Mouse (Mus musculus) urinary bladder, postnatal 4 days (tissue): ENCODE results near the gene Pbx3.

Experiments used
- DNase-seq, 2 experiments: peaks; one replicate each; pipeline ENCODE4 v3.0.0; 2021 to 2022; ENCODE audit warnings: low spot score in 2 of 2

Gene Pbx3

GRCm38 (mm10) chr2:34225470-34225869 is 147.5 kb downstream of the Pbx3 start:
- DNase-seq: no peak

GRCm38 (mm10) chr2:34221477-34221876 is 151.5 kb downstream of the Pbx3 start:
- no peak for DNase-seq

- no peak for DNase-seq
Observed at GRCm38 (mm10) chr2:34219150-34219549, 153.8 kb downstream of the Pbx3 start.

GRCm38 (mm10) chr2:34217596-34217995 is 155.3 kb downstream of the Pbx3 start:
- DNase-seq: no peak

- DNase-seq: no peak
Observed at GRCm38 (mm10) chr2:34215496-34215895, 157.4 kb downstream of the Pbx3 start.

- no peak for DNase-seq
Observed at GRCm38 (mm10) chr2:34212418-34212817, 160.5 kb downstream of the Pbx3 start.

GRCm38 (mm10) chr2:34204797-34205196 is 168.1 kb downstream of the Pbx3 start:
- DNase-seq: no peak

GRCm38 (mm10) chr2:34204325-34204724 is 168.6 kb downstream of the Pbx3 start:
- no peak for DNase-seq

- no peak for DNase-seq
Observed at GRCm38 (mm10) chr2:34193870-34194820, 178.8 kb downstream of the Pbx3 start.

- no peak for DNase-seq
Observed at GRCm38 (mm10) chr2:34193276-34193675, 179.7 kb downstream of the Pbx3 start.

- no peak for DNase-seq
Observed at GRCm38 (mm10) chr2:34187366-34187765, 185.6 kb downstream of the Pbx3 start.

- DNase-seq: no peak
Observed at GRCm38 (mm10) chr2:34181600-34181999, 191.3 kb downstream of the Pbx3 start.

GRCm38 (mm10) chr2:34179299-34179698 is 193.6 kb downstream of the Pbx3 start:
- no peak for DNase-seq

GRCm38 (mm10) chr2:34178653-34179052 is 194.3 kb downstream of the Pbx3 start:
- no peak for DNase-seq

GRCm38 (mm10) chr2:34170424-34170823 is 202.5 kb downstream of the Pbx3 start:
- DNase-seq: no peak

GRCm38 (mm10) chr2:34169626-34170025 is 203.3 kb downstream of the Pbx3 start:
- DNase-seq: no peak

- no peak for DNase-seq
Observed at GRCm38 (mm10) chr2:34168191-34168590, 204.8 kb downstream of the Pbx3 start.

GRCm38 (mm10) chr2:34162484-34162883 is 210.5 kb downstream of the Pbx3 start:
- no peak for DNase-seq

GRCm38 (mm10) chr2:34157746-34158145 is 215.2 kb downstream of the Pbx3 start:
- DNase-seq: no peak

GRCm38 (mm10) chr2:34154833-34155232 is 218.1 kb downstream of the Pbx3 start:
- DNase-seq: no peak

- DNase-seq: no peak
Observed at GRCm38 (mm10) chr2:34153336-34153735, 219.6 kb downstream of the Pbx3 start.

- DNase-seq: no peak
Observed at GRCm38 (mm10) chr2:34150560-34150959, 222.4 kb downstream of the Pbx3 start.

- DNase-seq: no peak
Observed at GRCm38 (mm10) chr2:34148214-34148613, 224.7 kb downstream of the Pbx3 start.
